Mouse (Mus musculus): ENCODE measurements around the gene Ppp5c.
A peak's percentile ranks its signal among the peaks of the same experiment; 100 is the strongest.
"Not testable (repeated sequence)": the region's sequence is repeated elsewhere in the genome, so short reads cannot be mapped to it uniquely, and the experiment has no call there.

The Ppp5c gene

GRCm38 (mm10) chr7:17027588-17028343 lies at the start of gene Ppp5c:
Ppp5c (minus strand) TSS chr7:17027924.
- peak; percentile 97 for DNase-seq (ENCODE audit: low read depth, low spot score)

GRCm38 (mm10) chr7:17076542-17076941 lies 48.8 kb upstream of the Ppp5c start:
- DNase-seq (ENCODE audit: low read depth, low spot score) = no peak

GRCm38 (mm10) chr7:17073904-17074615 lies 46.3 kb upstream of the Ppp5c start, which contains the start of gene Psg16:
Psg16 (plus strand) TSS chr7:17074040.
- DNase-seq (ENCODE audit: low read depth, low spot score) = peak; percentile 86

- DNase-seq (ENCODE audit: low read depth, low spot score) = no peak
Measured at GRCm38 (mm10) chr7:17073513-17073903, 45.8 kb upstream of the Ppp5c start.

- not testable (repeated sequence) for DNase-seq (ENCODE audit: low read depth, low spot score)
Measured at GRCm38 (mm10) chr7:17067651-17068050, 39.9 kb upstream of the Ppp5c start.

- DNase-seq (ENCODE audit: low read depth, low spot score) = no peak
Measured at GRCm38 (mm10) chr7:17067000-17067399, 39.3 kb upstream of the Ppp5c start.

- peak; percentile 83 for DNase-seq (ENCODE audit: low read depth, low spot score)
Measured at GRCm38 (mm10) chr7:17066412-17066811, 38.7 kb upstream of the Ppp5c start.

GRCm38 (mm10) chr7:17065620-17066019 lies 37.9 kb upstream of the Ppp5c start:
- no peak for DNase-seq (ENCODE audit: low read depth, low spot score)

- no peak for DNase-seq (ENCODE audit: low read depth, low spot score)
Measured at GRCm38 (mm10) chr7:17062845-17063244, 35.1 kb upstream of the Ppp5c start.

- peak; percentile 90 for DNase-seq (ENCODE audit: low read depth, low spot score)
Measured at GRCm38 (mm10) chr7:17062389-17062788, 34.7 kb upstream of the Ppp5c start, which contains the start of gene Hif3a. Hif3a (minus strand) TSS chr7:17062427.

- DNase-seq (ENCODE audit: low read depth, low spot score) = peak; percentile 47
Measured at GRCm38 (mm10) chr7:17060782-17061605, 33.3 kb upstream of the Ppp5c start.

- DNase-seq (ENCODE audit: low read depth, low spot score) = no peak
Measured at GRCm38 (mm10) chr7:17060031-17060781, 32.5 kb upstream of the Ppp5c start.

GRCm38 (mm10) chr7:17059463-17059844 lies 31.7 kb upstream of the Ppp5c start:
- no peak for DNase-seq (ENCODE audit: low read depth, low spot score)

GRCm38 (mm10) chr7:17058816-17059462 lies 31.2 kb upstream of the Ppp5c start:
- no peak for DNase-seq (ENCODE audit: low read depth, low spot score)

- DNase-seq (ENCODE audit: low read depth, low spot score) = peak; percentile 54
Measured at GRCm38 (mm10) chr7:17058071-17058689, 30.5 kb upstream of the Ppp5c start.

- peak; percentile 67 for DNase-seq (ENCODE audit: low read depth, low spot score)
Measured at GRCm38 (mm10) chr7:17056601-17057523, 29.1 kb upstream of the Ppp5c start.

GRCm38 (mm10) chr7:17056081-17056581 lies 28.4 kb upstream of the Ppp5c start:
- DNase-seq (ENCODE audit: low read depth, low spot score) = peak; percentile 98

GRCm38 (mm10) chr7:17055287-17055946 lies 27.7 kb upstream of the Ppp5c start:
- peak; percentile 29 for DNase-seq (ENCODE audit: low read depth, low spot score)
